Mouse (Mus musculus) kidney, embryonic 16.5 days (tissue): ENCODE data around the gene Spag6l. TPM values are rescaled to one million over a fixed set of nuclear protein-coding genes. Genes with fewer than 3 reads are reported as not detected.
A peak's percentile ranks its signal among the peaks of the same experiment; 100 is the strongest.
"Not testable (repeated sequence)": the region's sequence is repeated elsewhere in the genome, so short reads cannot be mapped to it uniquely, and the experiment has no call there.

Experiments
- ATAC-seq: fragments of 200-750 bp; cut with Nextera tagmentation; 2 replicates; pipeline ENCODE4 v1.8.0; 2017; ENCODE audit warnings: moderate TSS enrichment; ENCODE audit not compliant: low FRiP score, low TSS enrichment
- H3K27ac ChIP-seq: fragments of 300-500 bp; sonication (generic); 2 replicates; pipeline ENCODE4 v1.5.1; 2014; ENCODE audit warnings: low read length
- H3K27me3 ChIP-seq: fragments of 300-500 bp; sonication (generic); 2 replicates; pipeline ENCODE4 v1.6.1; 2014; ENCODE audit warnings: low read length, control low read depth, mixed read lengths; ENCODE audit not compliant: insufficient read depth
- H3K36me3 ChIP-seq: fragments of 300-500 bp; sonication (generic); 2 replicates; pipeline ENCODE4 v1.6.1; 2014; ENCODE audit warnings: low read length, control low read depth, mixed read lengths; ENCODE audit not compliant: insufficient read depth
- H3K4me1 ChIP-seq: fragments of 300-500 bp; sonication (generic); 2 replicates; pipeline ENCODE4 v1.6.1; 2014; ENCODE audit warnings: low read length, control low read depth, mixed read lengths; ENCODE audit not compliant: insufficient read depth
- H3K4me2 ChIP-seq: fragments of 300-500 bp; sonication (generic); replicated peaks from 2 replicates; pipeline ENCODE4 v1.6.1; 2014; ENCODE audit warnings: low read depth, low read length
- H3K4me3 ChIP-seq: fragments of 300-500 bp; sonication (generic); 2 replicates; pipeline ENCODE4 v1.5.1; 2014; ENCODE audit warnings: mild to moderate bottlenecking, low read length
- H3K9ac ChIP-seq: fragments of 300-500 bp; sonication (generic); replicated peaks from 2 replicates; pipeline ENCODE4 v1.6.1; 2014; ENCODE audit warnings: low read length
- H3K9me3 ChIP-seq: fragments of 300-500 bp; sonication (generic); 2 replicates; pipeline ENCODE4 v1.6.1; 2016; ENCODE audit warnings: low read length, control low read depth
- WGBS: fragments of 180-500 bp; shearing (Covaris S2); extraction: QIAGEN DNeasy Blood & Tissue Kit; methylation state at CpG from one replicate; pipeline ENCODE4 v1.1.7; 2014; 5-methylcytosine and 5-hydroxymethylcytosine counted together
- polyA plus RNA-seq: library from polyadenylated mRNA; unstranded; fragments of >200 nt; fragmentation: Nextera tagmentation; extraction: Ambion mirVana; gene quantifications from 2 replicates; pipeline ENCODE4 v1.2.1, GENCODE M21; 2015

Spag6l gene
- polyA plus RNA-seq, 1 experiment from 2014 or later: 0.95 TPM

DNA sequence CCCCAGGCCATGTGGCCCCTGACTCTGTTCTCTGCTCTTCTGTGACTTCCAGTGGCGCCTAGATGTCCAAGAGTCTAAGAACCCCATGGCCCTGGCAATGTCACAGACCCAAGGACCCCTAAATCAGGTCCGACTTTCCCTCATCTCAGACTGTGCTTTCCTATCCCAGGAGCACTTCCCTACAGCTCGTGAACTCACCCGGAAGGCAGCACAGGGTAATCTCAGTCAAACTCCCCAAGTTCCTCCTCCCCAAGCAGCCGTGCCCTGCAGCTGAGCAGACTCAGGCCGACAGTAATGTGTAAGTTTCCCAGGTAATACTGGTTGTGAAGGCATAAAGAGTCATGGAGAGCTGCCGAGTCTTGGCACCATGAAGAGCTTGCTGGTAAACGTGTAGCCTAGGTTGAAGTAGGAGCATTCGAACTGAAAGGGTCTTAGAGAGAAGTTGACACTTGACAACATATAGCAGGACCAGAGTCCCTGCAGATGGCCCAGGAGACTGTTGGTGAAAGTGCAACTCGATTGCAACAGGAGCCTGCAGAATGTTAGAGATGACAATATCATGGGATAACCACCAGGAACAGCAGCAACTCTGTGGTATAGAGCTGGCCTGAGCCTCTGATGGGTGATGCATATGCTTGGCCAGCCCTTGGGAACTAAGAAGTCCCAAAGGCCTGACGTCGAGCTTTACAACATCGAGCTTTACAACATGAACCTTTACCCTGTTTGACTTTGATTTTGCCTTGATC, 27.6 kb upstream of the Spag6l start:
- no peaks in the 10 kb centered on the region for H3K27me3 ChIP-seq
- 77% methylated on average over 13 of the region's 13 CpGs for WGBS
- no peak overlapping the region for H3K27ac ChIP-seq
- no peak overlapping the region for H3K9ac ChIP-seq
- H3K9me3 ChIP-seq: no peaks in the 10 kb centered on the region
- H3K4me3 ChIP-seq: no peak overlapping the region
- H3K4me2 ChIP-seq: no peak overlapping the region
- ATAC-seq: no peak
- no peaks in the 10 kb centered on the region for H3K4me1 ChIP-seq
- H3K36me3 ChIP-seq: no peaks in the 10 kb centered on the region

DNA sequence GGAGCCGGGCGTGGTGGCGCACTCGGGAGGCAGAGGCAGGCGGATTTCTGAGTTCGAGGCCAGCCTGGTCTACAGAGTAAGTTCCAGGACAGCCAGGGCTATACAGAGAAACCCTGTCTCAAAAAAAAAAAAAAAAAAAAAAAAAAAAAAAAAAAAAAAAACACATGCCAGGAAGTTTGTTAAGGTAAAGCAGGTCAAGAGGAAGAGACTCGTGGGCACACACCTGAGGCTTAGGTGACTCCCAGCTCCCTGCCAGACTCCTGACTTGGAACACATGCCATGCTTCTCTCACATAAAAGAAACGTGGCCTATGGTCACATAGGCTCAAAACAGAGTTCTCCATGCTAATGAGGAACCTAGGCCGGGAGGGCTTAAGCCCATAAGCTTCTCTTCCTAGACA, 26.8 kb upstream of the Spag6l start:
- 85% methylated on average over 9 of the region's 9 CpGs for WGBS
- not testable (repeated sequence) for H3K27me3 ChIP-seq, H3K9me3 ChIP-seq, H3K27ac ChIP-seq, H3K4me3 ChIP-seq, H3K4me1 ChIP-seq, H3K4me2 ChIP-seq, H3K36me3 ChIP-seq, H3K9ac ChIP-seq, ATAC-seq

DNA sequence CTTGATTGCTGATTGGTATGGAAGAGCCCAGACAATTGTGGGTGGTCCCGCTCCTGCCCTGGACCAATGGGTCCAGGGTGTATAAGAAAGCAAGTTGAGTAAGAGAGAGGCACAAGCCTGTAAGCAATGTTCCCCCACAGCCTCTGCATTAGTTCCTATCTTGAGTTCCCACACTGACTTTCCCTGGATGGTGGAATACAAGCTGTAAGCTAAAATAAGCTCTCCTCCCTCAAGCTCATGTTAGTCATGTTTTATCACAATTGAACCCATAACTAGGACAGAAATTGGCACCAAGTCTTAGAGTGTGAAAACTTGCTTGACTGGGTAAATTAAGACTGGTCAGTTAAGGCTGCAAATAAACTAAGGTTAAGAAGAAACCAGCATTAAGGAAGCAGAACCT, 26.3 kb upstream of the Spag6l start:
- no peak overlapping the region for H3K4me3 ChIP-seq
- no peaks in the 10 kb centered on the region for H3K36me3 ChIP-seq
- no peak overlapping the region for H3K4me2 ChIP-seq
- no peaks in the 10 kb centered on the region for H3K4me1 ChIP-seq
- no peak overlapping the region for H3K9ac ChIP-seq
- no peaks in the 10 kb centered on the region for H3K27me3 ChIP-seq
- H3K9me3 ChIP-seq: no peaks in the 10 kb centered on the region
- ATAC-seq: no peak
- no peak overlapping the region for H3K27ac ChIP-seq
- 96% methylated on average over 1 of the region's 1 CpGs for WGBS

DNA sequence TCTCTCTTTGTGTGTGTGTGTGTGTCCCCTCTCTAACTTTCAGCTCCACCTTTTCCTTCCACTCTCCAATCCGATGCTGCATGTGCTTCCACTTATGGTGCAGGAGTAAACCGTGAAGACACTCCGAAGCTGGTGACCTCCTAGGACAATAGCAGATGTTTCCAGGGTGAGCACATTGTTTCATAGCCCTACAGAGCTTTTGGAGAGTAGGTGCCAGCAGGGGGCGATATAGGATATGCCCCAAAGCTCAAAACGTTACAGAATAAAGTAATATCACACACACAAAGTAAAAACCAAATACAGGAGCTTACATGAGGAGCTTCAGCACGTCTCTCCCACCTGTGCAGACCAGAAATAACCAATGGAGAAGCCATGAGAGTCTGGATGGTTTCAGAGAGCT, 25.6 kb upstream of the Spag6l start:
- no peak overlapping the region for H3K4me3 ChIP-seq
- no peak overlapping the region for H3K9ac ChIP-seq
- H3K4me1 ChIP-seq: no peaks in the 10 kb centered on the region
- ATAC-seq: no peak
- no peak overlapping the region for H3K27ac ChIP-seq
- no peaks in the 10 kb centered on the region for H3K27me3 ChIP-seq
- H3K36me3 ChIP-seq: no peaks in the 10 kb centered on the region
- WGBS: 38% methylated on average over 6 of the region's 6 CpGs
- no peaks in the 10 kb centered on the region for H3K9me3 ChIP-seq
- H3K4me2 ChIP-seq: no peak overlapping the region

DNA sequence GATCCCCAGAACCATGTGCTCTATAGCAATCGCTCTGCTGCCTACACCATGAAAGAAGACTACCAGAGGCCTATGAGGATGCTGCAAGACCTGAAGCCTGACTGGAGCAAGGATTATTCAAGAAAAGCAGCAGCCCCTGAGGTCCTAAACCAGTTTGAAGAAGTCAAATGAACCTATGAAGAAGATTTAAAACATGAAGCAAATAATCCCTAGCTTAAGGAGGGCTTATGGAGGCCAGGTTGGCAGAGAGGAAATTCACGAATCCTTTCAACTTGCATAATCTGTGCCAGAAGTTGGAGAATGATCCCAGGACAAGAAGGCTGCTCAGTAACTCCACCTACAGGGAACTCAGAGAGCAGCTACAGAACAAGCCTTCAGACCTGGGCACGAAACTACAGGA, 23.2 kb upstream of the Spag6l start:
- Histone ChIP-seq H3K4me2 (no peak overlapping the region), H3K9ac (no peak overlapping the region), H3K27me3 (no peaks in the 10 kb centered on the region), H3K4me1 (no peaks in the 10 kb centered on the region), H3K36me3 (no peaks in the 10 kb centered on the region), H3K4me3 (no peak overlapping the region), H3K27ac (no peak overlapping the region), H3K9me3 (no peaks in the 10 kb centered on the region)
- WGBS: 86% methylated on average over 3 of the region's 3 CpGs
- ATAC-seq: no peak

DNA sequence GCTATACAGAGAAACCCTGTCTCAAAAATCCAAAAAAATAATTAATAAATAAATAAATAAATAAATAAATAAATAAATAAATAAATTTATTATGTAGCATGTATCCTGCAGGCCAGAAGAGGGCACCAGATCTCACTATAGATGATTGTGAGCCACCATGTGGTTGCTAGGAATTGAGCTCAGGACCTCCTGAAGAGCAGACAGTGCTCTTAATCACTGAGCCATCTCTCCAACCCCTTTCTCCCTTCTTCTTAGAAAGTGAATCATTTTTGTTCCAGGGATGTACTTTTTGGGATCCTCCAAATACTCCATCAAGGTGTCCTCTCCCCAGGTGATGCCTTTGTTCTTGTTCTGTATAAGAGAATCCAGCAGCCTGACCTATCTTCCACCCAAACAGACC, 19.9 kb upstream of the Spag6l start:
- no peak overlapping the region for H3K4me3 ChIP-seq
- no peaks in the 10 kb centered on the region for H3K36me3 ChIP-seq
- H3K4me1 ChIP-seq: no peaks in the 10 kb centered on the region
- no peak overlapping the region for H3K9ac ChIP-seq
- ATAC-seq: no peak
- H3K27ac ChIP-seq: no peak overlapping the region
- no peaks in the 10 kb centered on the region for H3K9me3 ChIP-seq
- no peaks in the 10 kb centered on the region for H3K27me3 ChIP-seq
- no peak overlapping the region for H3K4me2 ChIP-seq

GRCm38 (mm10) chr16:16829671-16830070, 415 bp upstream of the Spag6l start:
- no peak overlapping the region for H3K27ac ChIP-seq
- no peaks in the 10 kb centered on the region for H3K9me3 ChIP-seq
- 86% methylated on average over 3 of the region's 3 CpGs for WGBS
- no peaks in the 10 kb centered on the region for H3K27me3 ChIP-seq
- H3K4me2 ChIP-seq: peak overlapping the region; percentile 87; the same call in 1 of the 2 replicates
- ATAC-seq: no peak
- H3K36me3 ChIP-seq: no peaks in the 10 kb centered on the region
- no peak overlapping the region for H3K9ac ChIP-seq
- H3K4me3 ChIP-seq: no peak overlapping the region; the same call in 1 of the 2 replicates
- 0 out of 2 replicates have a peak, but pooled peaks cover 5% of the 10 kb centered on the region for H3K4me1 ChIP-seq

DNA sequence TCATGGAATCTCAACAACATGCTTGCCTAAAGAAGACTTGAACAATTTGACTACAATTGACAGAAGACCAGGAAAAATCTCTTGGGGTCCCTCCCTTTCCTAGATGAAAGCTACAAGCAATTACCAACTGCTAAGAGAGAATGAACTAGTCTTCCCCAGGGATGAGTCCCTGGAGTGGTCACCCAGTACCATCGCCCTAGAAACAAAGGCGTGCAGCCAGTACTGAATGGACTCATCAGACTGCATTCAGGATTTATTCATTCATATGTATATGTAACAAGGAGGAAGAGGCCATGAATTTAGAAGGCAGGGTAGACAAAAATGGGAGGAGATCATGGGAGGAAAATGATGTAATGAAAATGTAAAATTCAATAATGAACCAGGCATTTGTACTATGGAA, 3.0 kb downstream of the Spag6l start:
- Histone ChIP-seq H3K4me1 (0 out of 2 replicates have a peak, but pooled peaks cover 5% of the 10 kb centered on the region), H3K4me2 (no peak overlapping the region), H3K36me3 (no peaks in the 10 kb centered on the region), H3K4me3 (no peak overlapping the region), H3K9me3 (no peaks in the 10 kb centered on the region), H3K27me3 (no peaks in the 10 kb centered on the region), H3K27ac (no peak overlapping the region), H3K9ac (no peak overlapping the region)
- ATAC-seq: no peak
- 89% methylated on average over 2 of the region's 2 CpGs for WGBS

GRCm38 (mm10) chr16:16825476-16825875, 3.8 kb downstream of the Spag6l start:
- WGBS: 49% methylated on average over 5 of the region's 5 CpGs
- Histone ChIP-seq H3K4me1 (0 out of 2 replicates have a peak, but pooled peaks cover 5% of the 10 kb centered on the region), H3K36me3 (no peaks in the 10 kb centered on the region), H3K27me3 (no peaks in the 10 kb centered on the region), H3K4me2 (no peak overlapping the region), H3K27ac (no peak overlapping the region), H3K9ac (no peak overlapping the region), H3K9me3 (no peaks in the 10 kb centered on the region), H3K4me3 (no peak overlapping the region)
- no peak for ATAC-seq

DNA sequence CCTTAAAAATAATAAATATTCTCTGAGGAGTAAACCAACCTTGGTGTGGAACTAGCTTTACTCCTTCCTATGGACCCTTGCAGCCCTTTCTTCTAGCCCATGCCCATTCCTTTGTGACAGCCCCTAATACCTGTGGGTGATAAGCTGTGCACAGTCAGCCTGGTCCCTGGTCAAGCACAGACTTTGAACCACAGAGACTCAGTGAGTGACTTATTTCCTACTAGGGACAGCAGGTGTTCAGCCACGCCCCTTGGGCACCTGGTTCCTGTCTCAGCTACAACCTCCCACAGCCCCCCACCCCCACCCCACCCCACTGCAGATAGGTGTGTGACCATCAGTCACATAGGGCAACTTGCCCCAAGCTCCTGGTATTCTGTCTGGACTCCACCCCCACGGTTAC, 22.9 kb downstream of the Spag6l start:
- Histone ChIP-seq H3K9me3 (no peaks in the 10 kb centered on the region), H3K27me3 (no peaks in the 10 kb centered on the region), H3K4me2 (no peak overlapping the region), H3K4me1 (no peaks in the 10 kb centered on the region), H3K36me3 (no peaks in the 10 kb centered on the region), H3K27ac (no peak overlapping the region), H3K9ac (no peak overlapping the region), H3K4me3 (no peak overlapping the region)
- WGBS: 84% methylated on average over 2 of the region's 2 CpGs
- no peak for ATAC-seq
